Comparison of ENCODE assay signal across 8 mouse cellular contexts in genomic region chr6:83832393-83832792, GRCm38 (mm10). TPM values are rescaled to one million over a fixed set of nuclear protein-coding genes. Genes with fewer than 3 reads are reported as not detected.
A peak's percentile ranks its signal among the peaks of the same experiment; 100 is the strongest.
DNase-seq lines count a peak whose midpoint lies in the region; ATAC-seq and TF ChIP-seq lines count a peak whose summit lies in the region.
"Not testable (repeated sequence)": the region's sequence is repeated elsewhere in the genome, so short reads cannot be mapped to it uniquely, and the experiment has no call there.

No protein-coding gene starts in this region.

- not testable (repeated sequence) for H3K4me1 ChIP-seq in MEL (ENCODE audit: control insufficient read depth in 1 of 2, insufficient read depth in 2 of 2, low read length in 2 of 2); embryonic facial prominence, embryonic 14.5 days (ENCODE audit: control insufficient read depth, insufficient read depth, low read length); heart, adult 2 months (ENCODE audit: control insufficient read depth, insufficient read depth, low read length); kidney, postnatal 0 days (replicated peaks; ENCODE audit: insufficient read depth, low read length); stomach, embryonic 15.5 days
- H3K4me1 ChIP-seq in hindbrain, embryonic 14.5 days (replicated peaks; ENCODE audit: control insufficient read depth, insufficient read depth, low read length) = peaks cover 14% of the 10 kb centered on the region; the same call in 1 of the 2 replicates
- H3K4me1 ChIP-seq in liver, embryonic 15.5 days (replicated peaks) = peaks cover 17% of the 10 kb centered on the region
- peaks cover 19% of the 10 kb centered on the region; the same call in 1 of the 2 replicates for H3K4me1 ChIP-seq in midbrain, embryonic 14.5 days (ENCODE audit: control insufficient read depth, insufficient read depth, low read length)

- peak overlapping the region; percentile 32; the same call in 1 of the 2 replicates for H3K9ac ChIP-seq in MEL (ENCODE audit: control insufficient read depth, low read depth, low read length, poor library complexity, severe bottlenecking)
- H3K9ac ChIP-seq in embryonic facial prominence, embryonic 14.5 days (ENCODE audit: low read depth, low read length) = peak overlapping the region; percentile 51
- H3K9ac ChIP-seq in heart, adult 2 months (ENCODE audit: low read depth, low read length); kidney, postnatal 0 days (ENCODE audit: low read depth, low read length); liver, embryonic 15.5 days; stomach, embryonic 15.5 days: not testable (repeated sequence)
- peak overlapping the region; percentile 44; the same call in 1 of the 2 replicates for H3K9ac ChIP-seq in hindbrain, embryonic 14.5 days
- H3K9ac ChIP-seq in midbrain, embryonic 14.5 days (replicated peaks; ENCODE audit: low read length) = 0 out of 2 replicates have a peak overlapping the region, but pooled peaks have one; percentile 4

- 38% methylated on average over 1 of the region's 1 CpGs for WGBS in embryonic facial prominence, embryonic 14.5 days
- WGBS in heart, adult 2 months = 51% methylated on average over 1 of the region's 1 CpGs
- 83% methylated on average over 1 of the region's 1 CpGs for WGBS in hindbrain, embryonic 14.5 days
- WGBS in kidney, postnatal 0 days = 50% methylated on average over 1 of the region's 1 CpGs
- WGBS in liver, embryonic 15.5 days (ENCODE audit: insufficient replicate concordance) = 59% methylated on average over 1 of the region's 1 CpGs
- WGBS in midbrain, embryonic 14.5 days = 69% methylated on average over 1 of the region's 1 CpGs
- 64% methylated on average over 1 of the region's 1 CpGs for WGBS in stomach, embryonic 15.5 days

- intact Hi-C loops in heart, adult 2 months (cut with DNase I) = loop anchor here (5.0 kb wide), 2 partner anchors 55 to 85 kb away; partner anchors contain the start of gene Tex261

- not testable (repeated sequence) for TF ChIP-seq CTCF in MEL (IDR thresholded peaks at IDR 0.05 in 2 of 3, conservative IDR thresholded peaks at IDR 0.05 in 1 of 3; ENCODE audit: control insufficient read depth in 1 of 3, insufficient read depth in 1 of 3, low read depth in 2 of 3, low read length in 3 of 3, poor library complexity in 1 of 3, severe bottlenecking in 1 of 3); heart, adult 2 months (IDR thresholded peaks at IDR 0.05); kidney, postnatal 0 days (IDR thresholded peaks at IDR 0.05; ENCODE audit: low read depth)

- peak overlapping the region; percentile 53 to 54; a peak in 3 of 4 replicates for H3K4me3 ChIP-seq in MEL (ENCODE audit: control insufficient read depth in 1 of 2, insufficient read depth in 1 of 2, low read depth in 2 of 2, low read length in 2 of 2)
- H3K4me3 ChIP-seq in embryonic facial prominence, embryonic 14.5 days (ENCODE audit: low read depth, low read length) = peak overlapping the region; percentile 35
- H3K4me3 ChIP-seq in heart, adult 2 months; kidney, postnatal 0 days (replicated peaks; ENCODE audit: low read depth, low read length): not testable (repeated sequence)
- H3K4me3 ChIP-seq in hindbrain, embryonic 14.5 days (replicated peaks; ENCODE audit: low read length) = peak overlapping the region; percentile 21; the same call in 1 of the 2 replicates
- peak overlapping the region; percentile 49 for H3K4me3 ChIP-seq in liver, embryonic 15.5 days (replicated peaks)
- peak overlapping the region; percentile 21; the same call in 1 of the 2 replicates for H3K4me3 ChIP-seq in midbrain, embryonic 14.5 days (replicated peaks; ENCODE audit: low read depth, low read length)
- peak overlapping the region; percentile 71 for H3K4me3 ChIP-seq in stomach, embryonic 15.5 days (replicated peaks)

- TF ChIP-seq EP300 in MEL (IDR thresholded peaks at IDR 0.05; ENCODE audit: low read depth in 1 of 2, low read length in 2 of 2); heart, adult 2 months (IDR thresholded peaks at IDR 0.05; ENCODE audit: insufficient read depth, low read depth, low read length): not testable (repeated sequence)

- not testable (repeated sequence) for ATAC-seq in embryonic facial prominence, embryonic 14.5 days (ENCODE audit: low read depth); hindbrain, embryonic 14.5 days (ENCODE audit: low FRiP score); kidney, postnatal 0 days (replicated peaks; ENCODE audit: low FRiP score, low read depth); liver, embryonic 15.5 days (ENCODE audit: insufficient read depth); midbrain, embryonic 14.5 days (ENCODE audit: low FRiP score, low TSS enrichment); stomach, embryonic 15.5 days (ENCODE audit: insufficient read depth, low FRiP score, low read depth)

- TF ChIP-seq RAD21 in MEL (IDR thresholded peaks at IDR 0.05; ENCODE audit: low read depth, low read length) = not testable (repeated sequence)

- not testable (repeated sequence) for H3K9me3 ChIP-seq in MEL (replicated peaks; ENCODE audit: insufficient read depth, low read length); embryonic facial prominence, embryonic 14.5 days (ENCODE audit: control insufficient read depth, low read length); hindbrain, embryonic 14.5 days (ENCODE audit: control insufficient read depth, low read length); kidney, postnatal 0 days (replicated peaks; ENCODE audit: low read length); liver, embryonic 15.5 days (replicated peaks); midbrain, embryonic 14.5 days (ENCODE audit: control insufficient read depth, low read length); stomach, embryonic 15.5 days

- not testable (repeated sequence) for H3K36me3 ChIP-seq in MEL (ENCODE audit: control insufficient read depth in 1 of 2, insufficient read depth in 2 of 2, low read length in 2 of 2); embryonic facial prominence, embryonic 14.5 days (ENCODE audit: control insufficient read depth, insufficient read depth, low read length); heart, adult 2 months (ENCODE audit: control insufficient read depth, insufficient read depth, low read length); hindbrain, embryonic 14.5 days (replicated peaks; ENCODE audit: control insufficient read depth, insufficient read depth); kidney, postnatal 0 days (ENCODE audit: insufficient read depth, low read length); liver, embryonic 15.5 days (replicated peaks); midbrain, embryonic 14.5 days (ENCODE audit: control insufficient read depth, insufficient read depth, low read length); stomach, embryonic 15.5 days

- TF ChIP-seq POLR2A in MEL (IDR thresholded peaks at IDR 0.05; ENCODE audit: control insufficient read depth in 1 of 2, insufficient read depth in 1 of 2, low read depth in 1 of 2, low read length in 2 of 2, poor library complexity in 1 of 2); heart, adult 2 months (IDR thresholded peaks at IDR 0.05; ENCODE audit: insufficient read depth, low read depth, low read length): not testable (repeated sequence)

- not testable (repeated sequence) for H3K27ac ChIP-seq in MEL (ENCODE audit: control insufficient read depth, low read depth, low read length); embryonic facial prominence, embryonic 14.5 days (replicated peaks; ENCODE audit: low read depth, low read length)
- H3K27ac ChIP-seq in heart, adult 2 months = peak overlapping the region; percentile 90
- H3K27ac ChIP-seq in hindbrain, embryonic 14.5 days = peak overlapping the region; percentile 67
- peak overlapping the region; percentile 55; the same call in 1 of the 2 replicates for H3K27ac ChIP-seq in kidney, postnatal 0 days
- peak overlapping the region; percentile 70 for H3K27ac ChIP-seq in liver, embryonic 15.5 days (replicated peaks)
- H3K27ac ChIP-seq in midbrain, embryonic 14.5 days (replicated peaks; ENCODE audit: low read depth, low read length) = 0 out of 2 replicates have a peak overlapping the region, but pooled peaks have one; percentile 15
- peak overlapping the region; percentile 73 for H3K27ac ChIP-seq in stomach, embryonic 15.5 days

- H3K27me3 ChIP-seq in MEL (ENCODE audit: control insufficient read depth in 1 of 2, insufficient read depth in 2 of 2, low read length in 2 of 2); embryonic facial prominence, embryonic 14.5 days (replicated peaks; ENCODE audit: control insufficient read depth, insufficient read depth, low read length); heart, adult 2 months (ENCODE audit: control insufficient read depth, insufficient read depth, low read length); hindbrain, embryonic 14.5 days (ENCODE audit: control insufficient read depth, insufficient read depth, low read length); kidney, postnatal 0 days (ENCODE audit: insufficient read depth, low read length); liver, embryonic 15.5 days; midbrain, embryonic 14.5 days (ENCODE audit: control insufficient read depth, insufficient read depth, low read length); stomach, embryonic 15.5 days (replicated peaks): not testable (repeated sequence)

- not testable (repeated sequence) for DNase-seq in MEL (ENCODE audit: low read depth, low spot score); embryonic facial prominence, embryonic 14.5 days (ENCODE audit: low spot score); heart, adult 2 months; hindbrain, embryonic 14.5 days (ENCODE audit: low spot score); kidney, postnatal 0 days (ENCODE audit: low spot score); midbrain, embryonic 14.5 days

- not testable (repeated sequence) for H3K79me2 ChIP-seq in MEL (ENCODE audit: control insufficient read depth, insufficient read depth, low read length, poor library complexity); heart, adult 2 months (replicated peaks; ENCODE audit: control insufficient read depth, insufficient read depth, low read length)

- peak overlapping the region; percentile 66 for H3K4me2 ChIP-seq in embryonic facial prominence, embryonic 14.5 days (ENCODE audit: low read depth, low read length)
- H3K4me2 ChIP-seq in hindbrain, embryonic 14.5 days (replicated peaks) = peak overlapping the region; percentile 51
- peak overlapping the region; percentile 45 for H3K4me2 ChIP-seq in kidney, postnatal 0 days (ENCODE audit: low read length)
- peak overlapping the region; percentile 97 for H3K4me2 ChIP-seq in liver, embryonic 15.5 days
- H3K4me2 ChIP-seq in midbrain, embryonic 14.5 days (ENCODE audit: low read length) = peak overlapping the region; percentile 50
- H3K4me2 ChIP-seq in stomach, embryonic 15.5 days = peak overlapping the region; percentile 62

RNA-seq across cellular contexts. Expression of gene Paip2b, which starts 0.9 kb away (rescaled TPM):
- total RNA-seq in MEL (2012; rRNA removed) = 16.0 and 21.0 TPM in 2 replicates
- polyA plus RNA-seq in MEL (2012; ENCODE audit: insufficient read depth in 1 of 2, insufficient read length in 2 of 2, low read depth in 1 of 2, low replicate concordance in 2 of 2, missing spikeins in 1 of 2) = 10 to 100 TPM in 1 of 2 experiments, not detected in 1; 18.4 TPM
- 17.2 and 17.3 TPM in 2 replicates for polyA plus RNA-seq in embryonic facial prominence, embryonic 14.5 days (2014; fragmentation: Nextera tagmentation; extraction: Ambion mirVana)
- 10 to 100 TPM; 35.4 to 39.4 TPM for total RNA-seq in heart, adult 2 months (2021)
- polyA plus RNA-seq in heart, adult 2 months (2012; rRNA removed) = 13.4 and 31.8 TPM in 2 replicates
- 22.1 and 28.3 TPM in 2 replicates for polyA plus RNA-seq in hindbrain, embryonic 14.5 days (2014; fragmentation: Nextera tagmentation; extraction: Ambion mirVana)
- 10.8 and 12.1 TPM in 2 replicates for polyA plus RNA-seq in kidney, postnatal 0 days (2015; fragmentation: Nextera tagmentation; extraction: Ambion mirVana)
- polyA plus RNA-seq in liver, embryonic 15.5 days (2015; fragmentation: Nextera tagmentation; extraction: Ambion mirVana) = 3.3 and 3.7 TPM in 2 replicates
- polyA plus RNA-seq in midbrain, embryonic 14.5 days (2014; fragmentation: Nextera tagmentation; extraction: Ambion mirVana) = 25.7 and 35.4 TPM in 2 replicates
- 19.8 and 20.3 TPM in 2 replicates for polyA plus RNA-seq in stomach, embryonic 15.5 days (2015; fragmentation: Nextera tagmentation; extraction: Ambion mirVana)

RNA-seq across cellular contexts. Expression of gene Zfp638, which starts 34.5 kb away (rescaled TPM):
- 50.1 and 53.0 TPM in 2 replicates for total RNA-seq in MEL (2012; rRNA removed)
- 10 to 100 TPM; 61.2 to 69.0 TPM for polyA plus RNA-seq in MEL (2012; ENCODE audit: insufficient read depth in 1 of 2, insufficient read length in 2 of 2, low read depth in 1 of 2, low replicate concordance in 2 of 2, missing spikeins in 1 of 2)
- polyA plus RNA-seq in embryonic facial prominence, embryonic 14.5 days (2014; fragmentation: Nextera tagmentation; extraction: Ambion mirVana) = 62.1 and 66.2 TPM in 2 replicates
- 10 to 100 TPM; 55.0 to 55.2 TPM for total RNA-seq in heart, adult 2 months (2021)
- 7.3 and 17.2 TPM in 2 replicates for polyA plus RNA-seq in heart, adult 2 months (2012; rRNA removed)
- polyA plus RNA-seq in hindbrain, embryonic 14.5 days (2014; fragmentation: Nextera tagmentation; extraction: Ambion mirVana) = 96.5 and 97.4 TPM in 2 replicates
- 44.5 and 49.0 TPM in 2 replicates for polyA plus RNA-seq in kidney, postnatal 0 days (2015; fragmentation: Nextera tagmentation; extraction: Ambion mirVana)
- polyA plus RNA-seq in liver, embryonic 15.5 days (2015; fragmentation: Nextera tagmentation; extraction: Ambion mirVana) = 14.5 and 16.8 TPM in 2 replicates
- polyA plus RNA-seq in midbrain, embryonic 14.5 days (2014; fragmentation: Nextera tagmentation; extraction: Ambion mirVana) = 108 and 110 TPM in 2 replicates
- 45.2 and 54.1 TPM in 2 replicates for polyA plus RNA-seq in stomach, embryonic 15.5 days (2015; fragmentation: Nextera tagmentation; extraction: Ambion mirVana)

RNA-seq across cellular contexts. Expression of gene Nagk, which starts 37.6 kb away (rescaled TPM):
- 3.6 and 5.0 TPM in 2 replicates for total RNA-seq in MEL (2012; rRNA removed)
- 1 to 10 TPM in 1 of 2 experiments, not detected in 1; 6.3 TPM for polyA plus RNA-seq in MEL (2012; ENCODE audit: insufficient read depth in 1 of 2, insufficient read length in 2 of 2, low read depth in 1 of 2, low replicate concordance in 2 of 2, missing spikeins in 1 of 2)
- polyA plus RNA-seq in embryonic facial prominence, embryonic 14.5 days (2014; fragmentation: Nextera tagmentation; extraction: Ambion mirVana) = 50.6 and 61.2 TPM in 2 replicates
- total RNA-seq in heart, adult 2 months (2021) = 10 to 100 TPM; 16.1 to 18.3 TPM
- polyA plus RNA-seq in heart, adult 2 months (2012; rRNA removed) = 14.1 and 14.2 TPM in 2 replicates
- 89.7 and 98.1 TPM in 2 replicates for polyA plus RNA-seq in hindbrain, embryonic 14.5 days (2014; fragmentation: Nextera tagmentation; extraction: Ambion mirVana)
- 56.8 and 60.0 TPM in 2 replicates for polyA plus RNA-seq in kidney, postnatal 0 days (2015; fragmentation: Nextera tagmentation; extraction: Ambion mirVana)
- polyA plus RNA-seq in liver, embryonic 15.5 days (2015; fragmentation: Nextera tagmentation; extraction: Ambion mirVana) = 16.6 and 20.1 TPM in 2 replicates
- 85.8 and 100 TPM in 2 replicates for polyA plus RNA-seq in midbrain, embryonic 14.5 days (2014; fragmentation: Nextera tagmentation; extraction: Ambion mirVana)
- 64.3 and 69.0 TPM in 2 replicates for polyA plus RNA-seq in stomach, embryonic 15.5 days (2015; fragmentation: Nextera tagmentation; extraction: Ambion mirVana)

RNA-seq across cellular contexts. Expression of gene Tex261, which starts 56.8 kb away (rescaled TPM):
- 51.1 and 56.2 TPM in 2 replicates for total RNA-seq in MEL (2012; rRNA removed)
- 100 to 1,000 TPM in 1 of 2 experiments, not detected in 1; 104 TPM for polyA plus RNA-seq in MEL (2012; ENCODE audit: insufficient read depth in 1 of 2, insufficient read length in 2 of 2, low read depth in 1 of 2, low replicate concordance in 2 of 2, missing spikeins in 1 of 2)
- 92.5 and 98.9 TPM in 2 replicates for polyA plus RNA-seq in embryonic facial prominence, embryonic 14.5 days (2014; fragmentation: Nextera tagmentation; extraction: Ambion mirVana)
- 100 to 1,000 TPM in 1 of 2 experiments, 10 to 100 TPM in 1; 90.6 to 102 TPM for total RNA-seq in heart, adult 2 months (2021)
- polyA plus RNA-seq in heart, adult 2 months (2012; rRNA removed) = 126 and 156 TPM in 2 replicates
- 49.2 and 58.4 TPM in 2 replicates for polyA plus RNA-seq in hindbrain, embryonic 14.5 days (2014; fragmentation: Nextera tagmentation; extraction: Ambion mirVana)
- 108 TPM in 2 replicates for polyA plus RNA-seq in kidney, postnatal 0 days (2015; fragmentation: Nextera tagmentation; extraction: Ambion mirVana)
- 42.3 and 44.0 TPM in 2 replicates for polyA plus RNA-seq in liver, embryonic 15.5 days (2015; fragmentation: Nextera tagmentation; extraction: Ambion mirVana)
- polyA plus RNA-seq in midbrain, embryonic 14.5 days (2014; fragmentation: Nextera tagmentation; extraction: Ambion mirVana) = 59.0 and 62.3 TPM in 2 replicates
- polyA plus RNA-seq in stomach, embryonic 15.5 days (2015; fragmentation: Nextera tagmentation; extraction: Ambion mirVana) = 84.0 and 86.2 TPM in 2 replicates

Comparison
In these comparisons a context has a peak if more than half of its experiments do, and no peak if none do; other contexts are left out.
1. H3K4me2 ChIP-seq: peak in every context shown above with its lines; median percentile 97 in liver, embryonic 15.5 days; 66 in embryonic facial prominence, embryonic 14.5 days; 62 in stomach, embryonic 15.5 days; 51 in hindbrain, embryonic 14.5 days; 50 in midbrain, embryonic 14.5 days; 45 in kidney, postnatal 0 days.